In the genomic region with DNA sequence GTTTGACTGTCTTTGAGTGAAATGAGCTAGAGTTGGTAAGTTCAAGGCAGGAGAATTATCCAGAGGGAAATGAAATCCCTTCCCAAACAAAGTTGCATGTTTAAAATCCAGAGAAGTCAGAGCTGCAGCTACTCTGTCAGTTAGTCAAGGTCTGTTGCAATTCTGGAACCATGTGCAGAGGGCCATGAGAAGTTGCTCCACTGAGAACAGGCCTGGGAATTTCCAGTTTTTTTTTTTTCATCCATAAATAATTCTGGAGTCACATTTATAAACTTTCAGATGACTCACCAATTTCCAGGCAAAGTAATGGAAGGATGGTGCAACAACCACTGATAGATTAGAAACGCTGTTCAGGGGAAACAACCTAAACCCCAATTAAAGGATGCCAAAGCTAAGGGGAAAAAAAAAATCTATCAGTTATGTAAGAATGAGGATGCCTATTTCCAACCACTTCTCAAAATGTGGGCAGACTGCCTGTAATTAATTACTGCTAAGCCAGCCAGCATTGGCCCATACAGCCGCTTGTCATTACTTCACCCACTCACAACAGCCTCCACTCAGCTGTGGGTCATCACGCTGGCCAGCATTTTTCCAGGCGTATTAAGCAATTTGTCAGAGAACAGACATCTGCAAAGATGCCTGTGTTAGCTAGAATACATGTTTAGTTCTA, we compare ENCODE assay signal across 9 mouse cellular contexts.
DNase-seq lines count a peak whose midpoint lies in the region; ATAC-seq lines count a peak whose summit lies in the region.
"Had no signal": no experiment of that assay in that cellular context is flagged by ENCODE, and none has a peak within 500 bp of the region (broad histone marks: within the 10 kb centered on the region; RNA-seq: fewer than 3 reads in every experiment).

No protein-coding gene starts in this region.

- H3K27me3 ChIP-seq in stomach, embryonic 16.5 days (ENCODE audit: control insufficient read depth, insufficient read depth, low read length), result no peaks in the 10 kb centered on the region

- no peak overlapping the region for H3K4me2 ChIP-seq in stomach, embryonic 16.5 days (ENCODE audit: low read depth, low read length)

- H3K9me3 ChIP-seq in stomach, embryonic 16.5 days (replicated peaks; ENCODE audit: control insufficient read depth, low read length), result no peaks in the 10 kb centered on the region; the same call in 1 of the 2 replicates

- peak; percentile 30 to 31 for DNase-seq in cerebellum, postnatal 10 days
- no peak for DNase-seq in cerebellum, postnatal 4 days (ENCODE audit: low spot score in 2 of 2)
- DNase-seq in retina, adult 2 months (ENCODE audit: low read depth, low spot score), result peak; percentile 11
- no peak for DNase-seq in retina, postnatal 1 day
- DNase-seq in layer of hippocampus, postnatal 10 days (ENCODE audit: low spot score in 2 of 2), result peak; percentile 8 to 38
- DNase-seq in spleen, postnatal 4 days (ENCODE audit: low spot score in 2 of 2), result no peak
- DNase-seq: midbrain, embryonic 14.5 days had no signal

- no peaks in the 10 kb centered on the region for H3K4me1 ChIP-seq in stomach, embryonic 16.5 days (ENCODE audit: control insufficient read depth, insufficient read depth, low read length)

- peak; percentile 60 for ATAC-seq in stomach, embryonic 16.5 days (ENCODE audit: insufficient read depth, low FRiP score)
- no peak for ATAC-seq in megakaryocyte-erythroid progenitor cell, adult 5-6 weeks (replicated peaks; ENCODE audit: low FRiP score, low TSS enrichment, poor library complexity, severe bottlenecking)

- no peaks in the 10 kb centered on the region for H3K36me3 ChIP-seq in stomach, embryonic 16.5 days (ENCODE audit: control insufficient read depth, insufficient read depth, low read length)

- no peak overlapping the region for H3K4me3 ChIP-seq in stomach, embryonic 16.5 days (replicated peaks; ENCODE audit: low read length)

- H3K27ac ChIP-seq in stomach, embryonic 16.5 days (ENCODE audit: low read length), result no peak overlapping the region; the same call in 1 of the 2 replicates

- 54% methylated on average over 4 of the region's 4 CpGs for WGBS in stomach, embryonic 16.5 days

- no peak overlapping the region for H3K9ac ChIP-seq in stomach, embryonic 16.5 days (ENCODE audit: low read length)

Comparison
In these comparisons a context has a peak if more than half of its experiments do, and no peak if none do; other contexts are left out.
1. DNase-seq: peak in cerebellum, postnatal 10 days (2 of 2), retina, adult 2 months (single experiment) and layer of hippocampus, postnatal 10 days (2 of 2); none in cerebellum, postnatal 4 days (0 of 2), retina, postnatal 1 day (single experiment) and spleen, postnatal 4 days (0 of 2).